Mouse (Mus musculus) olfactory bulb, adult 2 months (tissue): ENCODE measurements around the gene Bbx.

Experiments
- CTCF ChIP-seq: fragments of 200-500 bp; IDR thresholded peaks from 2 replicates; pipeline ENCODE4 v1.5.1; 2012; ENCODE audit warnings: low read depth, mild to moderate bottlenecking, low read length, moderate library complexity; ENCODE audit not compliant: insufficient read depth
- POLR2A ChIP-seq: fragments of 200-500 bp; IDR thresholded peaks from 2 replicates; pipeline ENCODE4 v1.6.1; 2012; ENCODE audit warnings: mild to moderate bottlenecking, low read depth, low read length, moderate library complexity; ENCODE audit not compliant: insufficient read depth

- TF ChIP-seq POLR2A (no peak), CTCF (peak; percentile 58)
These were observed 51.4 kb downstream of the Bbx start for GRCm38 (mm10) chr16:50380682-50381350.
